Mouse (Mus musculus) hindbrain, embryonic 14.5 days (tissue): ENCODE results near the gene Sun2. TPM values are rescaled to one million over a fixed set of nuclear protein-coding genes. Genes with fewer than 3 reads are reported as not detected.

Experiments
- ATAC-seq: fragments of 200-750 bp; cut with Nextera tagmentation; 2 replicates; pipeline ENCODE4 v1.8.0; 2017; ENCODE audit warnings: moderate number of reproducible peaks, mild to moderate bottlenecking, moderate TSS enrichment, moderate library complexity; ENCODE audit not compliant: low FRiP score
- DNase-seq: peaks from one replicate; pipeline ENCODE4 v3.0.0-alpha.2; 2015; ENCODE audit warnings: low spot score
- H3K27ac ChIP-seq: fragments of 300-500 bp; sonication (generic); 2 replicates; pipeline ENCODE4 v1.5.1; 2014; ENCODE audit warnings: mild to moderate bottlenecking, moderate library complexity
- H3K27me3 ChIP-seq: fragments of 300-500 bp; sonication (generic); 2 replicates; pipeline ENCODE4 v1.6.1; 2014; ENCODE audit warnings: mild to moderate bottlenecking, low read length, mixed read lengths; ENCODE audit not compliant: control insufficient read depth, insufficient read depth
- H3K36me3 ChIP-seq: fragments of 300-500 bp; sonication (generic); replicated peaks from 2 replicates; pipeline ENCODE4 v1.6.1; 2014; ENCODE audit not compliant: control insufficient read depth, insufficient read depth
- H3K4me1 ChIP-seq: fragments of 300-500 bp; sonication (generic); replicated peaks from 2 replicates; pipeline ENCODE4 v1.6.1; 2014; ENCODE audit warnings: antibody characterized with exemption, low read length, mixed read lengths; ENCODE audit not compliant: control insufficient read depth, insufficient read depth
- H3K4me2 ChIP-seq: fragments of 300-500 bp; sonication (generic); replicated peaks from 2 replicates; pipeline ENCODE4 v1.6.1; 2014; ENCODE audit warnings: mild to moderate bottlenecking, moderate library complexity
- H3K4me3 ChIP-seq: fragments of 300-500 bp; sonication (generic); replicated peaks from 2 replicates; pipeline ENCODE4 v1.5.1; 2014; ENCODE audit warnings: mild to moderate bottlenecking, low read length
- H3K9ac ChIP-seq: fragments of 300-500 bp; sonication (generic); 2 replicates; pipeline ENCODE4 v1.6.1; 2014
- H3K9me3 ChIP-seq: fragments of 300-500 bp; sonication (generic); 2 replicates; pipeline ENCODE4 v1.6.1; 2016; ENCODE audit warnings: low read length; ENCODE audit not compliant: control insufficient read depth
- WGBS: fragments of 180-500 bp; shearing (Covaris S2); extraction: QIAGEN DNeasy Blood & Tissue Kit; methylation state at CpG from one replicate; pipeline ENCODE4 v1.1.7; 2014; 5-methylcytosine and 5-hydroxymethylcytosine counted together
- polyA plus RNA-seq: library from polyadenylated mRNA; unstranded; fragments of >200 nt; fragmentation: Nextera tagmentation; extraction: Ambion mirVana; gene quantifications from 2 replicates; pipeline ENCODE4 v1.2.1, GENCODE M21; 2014

Gene Sun2
- polyA plus RNA-seq, 1 experiment from 2014 or later: 6.7 TPM

GRCm38 (mm10) chr15:79763601-79764246, 21.4 kb upstream of the Sun2 start:
- Histone ChIP-seq H3K27me3 (no peaks in the 10 kb centered on the region), H3K27ac (no peak overlapping the region), H3K4me3 (no peak overlapping the region), H3K9ac (no peak overlapping the region), H3K4me2 (no peak overlapping the region), H3K36me3 (peaks cover 42% of the 10 kb centered on the region), H3K4me1 (no peaks in the 10 kb centered on the region), H3K9me3 (no peaks in the 10 kb centered on the region)
- WGBS: 91% methylated on average over 7 of the region's 7 CpGs
- DNase-seq: no peak
- no peak for ATAC-seq

DNA sequence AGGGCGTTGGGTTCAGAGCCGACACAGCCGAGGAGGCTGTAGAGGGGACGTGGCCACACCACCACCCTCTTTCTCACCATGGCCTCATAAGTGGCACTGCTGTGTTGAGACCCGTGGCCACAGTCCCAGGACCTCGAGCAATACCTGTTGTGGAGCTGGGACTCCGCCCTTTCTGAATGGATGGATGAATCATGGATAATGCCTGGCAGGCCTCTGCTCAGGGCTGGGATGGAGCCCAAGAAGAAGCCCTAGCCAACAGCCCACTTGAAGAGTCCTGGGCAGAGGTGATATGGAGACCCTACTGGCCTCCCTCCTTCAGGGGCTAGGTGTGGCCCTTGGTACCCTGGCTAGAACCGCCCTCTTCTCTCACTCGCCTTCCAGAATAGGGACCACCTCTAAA, 20.7 kb upstream of the Sun2 start:
- 93% methylated on average over 9 of the region's 9 CpGs for WGBS
- no peaks in the 10 kb centered on the region for H3K27me3 ChIP-seq
- no peak overlapping the region for H3K4me2 ChIP-seq
- H3K4me1 ChIP-seq: no peaks in the 10 kb centered on the region
- no peak overlapping the region for H3K4me3 ChIP-seq
- DNase-seq (no peak), ATAC-seq (no peak)
- peaks cover 42% of the 10 kb centered on the region for H3K36me3 ChIP-seq
- no peak overlapping the region for H3K27ac ChIP-seq
- H3K9ac ChIP-seq: no peak overlapping the region
- H3K9me3 ChIP-seq: no peaks in the 10 kb centered on the region

GRCm38 (mm10) chr15:79760956-79761355, 18.6 kb upstream of the Sun2 start:
- no peaks in the 10 kb centered on the region for H3K27me3 ChIP-seq
- DNase-seq (no peak), ATAC-seq (no peak)
- no peak overlapping the region for H3K4me3 ChIP-seq
- H3K4me1 ChIP-seq: no peaks in the 10 kb centered on the region
- no peaks in the 10 kb centered on the region for H3K9me3 ChIP-seq
- 89% methylated on average over 6 of the region's 6 CpGs for WGBS
- H3K36me3 ChIP-seq: peaks cover 42% of the 10 kb centered on the region
- H3K9ac ChIP-seq: no peak overlapping the region
- H3K27ac ChIP-seq: no peak overlapping the region
- H3K4me2 ChIP-seq: no peak overlapping the region

DNA sequence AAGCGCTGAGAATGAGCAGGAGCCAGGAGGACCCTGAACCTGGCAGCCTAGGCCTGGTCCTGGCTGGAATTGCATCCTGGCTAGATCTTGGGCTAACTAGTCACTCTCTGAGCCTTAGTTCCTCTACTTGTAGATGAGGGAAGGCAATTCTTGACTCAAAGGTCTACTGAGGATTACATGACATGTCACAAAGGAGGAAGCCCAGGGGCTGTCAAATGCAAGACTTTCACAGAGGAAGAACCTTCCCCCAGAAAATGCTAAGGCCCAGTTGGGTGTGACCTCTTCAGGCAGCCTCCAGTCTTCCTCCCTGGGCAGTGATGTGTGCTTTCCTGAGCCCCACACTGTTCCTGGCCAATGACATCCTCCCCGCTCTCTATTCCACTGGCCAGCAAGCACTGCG, 14.8 kb upstream of the Sun2 start:
- Histone ChIP-seq H3K4me2 (no peak overlapping the region), H3K36me3 (peaks cover 18% of the 10 kb centered on the region), H3K27me3 (no peaks in the 10 kb centered on the region), H3K4me1 (no peaks in the 10 kb centered on the region), H3K27ac (no peak overlapping the region), H3K9ac (no peak overlapping the region), H3K4me3 (no peak overlapping the region), H3K9me3 (no peaks in the 10 kb centered on the region)
- ATAC-seq: no peak
- DNase-seq: no peak
- WGBS: 86% methylated on average over 3 of the region's 3 CpGs

GRCm38 (mm10) chr15:79755977-79756625, 13.8 kb upstream of the Sun2 start:
- Histone ChIP-seq H3K27me3 (no peaks in the 10 kb centered on the region), H3K4me1 (no peaks in the 10 kb centered on the region), H3K4me3 (no peak overlapping the region), H3K9me3 (no peaks in the 10 kb centered on the region), H3K27ac (no peak overlapping the region), H3K36me3 (peaks cover 8% of the 10 kb centered on the region; the same call in 1 of the 2 replicates), H3K4me2 (no peak overlapping the region), H3K9ac (no peak overlapping the region)
- WGBS: 54% methylated on average over 8 of the region's 8 CpGs
- no peak for DNase-seq
- ATAC-seq: no peak

GRCm38 (mm10) chr15:79755176-79755575, 12.8 kb upstream of the Sun2 start:
- 0 out of 2 replicates have a peak, but pooled peaks cover 6% of the 10 kb centered on the region for H3K36me3 ChIP-seq
- H3K9ac ChIP-seq: no peak overlapping the region
- no peaks in the 10 kb centered on the region for H3K27me3 ChIP-seq
- no peak for ATAC-seq
- no peak overlapping the region for H3K27ac ChIP-seq
- no peak overlapping the region for H3K4me2 ChIP-seq
- DNase-seq: no peak
- WGBS: 85% methylated on average over 4 of the region's 4 CpGs
- H3K4me1 ChIP-seq: no peaks in the 10 kb centered on the region
- no peaks in the 10 kb centered on the region for H3K9me3 ChIP-seq
- H3K4me3 ChIP-seq: no peak overlapping the region

GRCm38 (mm10) chr15:79753873-79754272, 11.5 kb upstream of the Sun2 start:
- no peak for DNase-seq
- Histone ChIP-seq H3K4me3 (no peak overlapping the region), H3K4me1 (no peaks in the 10 kb centered on the region), H3K27me3 (no peaks in the 10 kb centered on the region), H3K9ac (no peak overlapping the region), H3K27ac (no peak overlapping the region), H3K4me2 (no peak overlapping the region), H3K36me3 (0 out of 2 replicates have a peak, but pooled peaks cover 6% of the 10 kb centered on the region), H3K9me3 (no peaks in the 10 kb centered on the region)
- WGBS: 50% methylated on average over 4 of the region's 4 CpGs
- ATAC-seq: no peak

- no peaks in the 10 kb centered on the region for H3K4me1 ChIP-seq
These were observed 11.1 kb upstream of the Sun2 start for GRCm38 (mm10) chr15:79753420-79753752.

GRCm38 (mm10) chr15:79752742-79753419, 10.5 kb upstream of the Sun2 start:
- ATAC-seq (peak; percentile 57; the same call in 1 of the 2 replicates), DNase-seq (peak; percentile 78)
- no peaks in the 10 kb centered on the region for H3K9me3 ChIP-seq
- no peak overlapping the region for H3K9ac ChIP-seq
- no peak overlapping the region for H3K4me3 ChIP-seq
- no peaks in the 10 kb centered on the region for H3K27me3 ChIP-seq
- no peaks in the 10 kb centered on the region for H3K4me1 ChIP-seq
- no peak overlapping the region for H3K4me2 ChIP-seq
- H3K27ac ChIP-seq: no peak overlapping the region
- 0 out of 2 replicates have a peak, but pooled peaks cover 6% of the 10 kb centered on the region for H3K36me3 ChIP-seq
- 26% methylated on average over 11 of the region's 11 CpGs for WGBS

More at GRCm38 (mm10) chr15:79753420-79753752, 11.1 kb upstream of the Sun2 start:
- Histone ChIP-seq H3K4me3 (no peak overlapping the region), H3K27ac (no peak overlapping the region), H3K27me3 (no peaks in the 10 kb centered on the region), H3K4me2 (no peak overlapping the region), H3K9me3 (no peaks in the 10 kb centered on the region), H3K9ac (no peak overlapping the region), H3K36me3 (0 out of 2 replicates have a peak, but pooled peaks cover 6% of the 10 kb centered on the region)
- ATAC-seq (0 out of 2 replicates have a peak, but pooled peaks have one; percentile 25), DNase-seq (no peak)
- 79% methylated on average over 3 of the region's 3 CpGs for WGBS
